Mouse (Mus musculus) 3T3-L1 (cell line): Measurements from ENCODE around the gene Fam167b.

Source experiments
- DNase-seq: peaks from one replicate; pipeline ENCODE4 v3.0.0-alpha.2; 2015; ENCODE audit warnings: low read depth, low spot score

Gene Fam167b

DNA sequence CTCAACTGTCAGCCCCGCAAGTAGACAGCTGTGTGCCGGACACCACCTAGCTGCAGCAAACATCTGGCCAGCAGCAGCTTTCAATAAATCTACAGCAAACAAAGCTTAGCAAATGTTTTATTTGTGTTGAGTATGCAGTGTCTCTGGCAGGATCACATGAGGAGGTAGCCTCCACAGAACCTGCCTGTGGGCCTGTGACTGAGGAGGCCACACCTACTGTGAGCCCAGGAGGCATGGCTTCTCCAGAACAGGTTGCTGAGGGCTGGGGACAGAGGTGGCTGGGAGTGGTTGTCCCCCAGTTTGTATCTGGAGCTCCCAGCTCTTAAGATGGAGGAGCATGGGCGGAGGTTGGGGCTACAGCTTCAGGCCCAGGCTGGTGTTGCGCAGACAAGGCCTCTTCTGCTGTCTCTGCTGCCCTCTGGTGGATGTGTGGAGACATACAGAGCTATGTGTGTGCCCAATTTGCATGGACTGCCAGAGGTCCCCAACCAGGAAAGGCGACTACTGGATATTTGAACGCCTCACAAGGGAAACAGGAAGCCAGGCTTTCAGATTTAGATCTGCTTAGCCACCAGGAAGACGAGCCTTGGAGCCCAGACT is 30.2 kb upstream of the Fam167b start:
- peak; percentile 91 for DNase-seq

DNA sequence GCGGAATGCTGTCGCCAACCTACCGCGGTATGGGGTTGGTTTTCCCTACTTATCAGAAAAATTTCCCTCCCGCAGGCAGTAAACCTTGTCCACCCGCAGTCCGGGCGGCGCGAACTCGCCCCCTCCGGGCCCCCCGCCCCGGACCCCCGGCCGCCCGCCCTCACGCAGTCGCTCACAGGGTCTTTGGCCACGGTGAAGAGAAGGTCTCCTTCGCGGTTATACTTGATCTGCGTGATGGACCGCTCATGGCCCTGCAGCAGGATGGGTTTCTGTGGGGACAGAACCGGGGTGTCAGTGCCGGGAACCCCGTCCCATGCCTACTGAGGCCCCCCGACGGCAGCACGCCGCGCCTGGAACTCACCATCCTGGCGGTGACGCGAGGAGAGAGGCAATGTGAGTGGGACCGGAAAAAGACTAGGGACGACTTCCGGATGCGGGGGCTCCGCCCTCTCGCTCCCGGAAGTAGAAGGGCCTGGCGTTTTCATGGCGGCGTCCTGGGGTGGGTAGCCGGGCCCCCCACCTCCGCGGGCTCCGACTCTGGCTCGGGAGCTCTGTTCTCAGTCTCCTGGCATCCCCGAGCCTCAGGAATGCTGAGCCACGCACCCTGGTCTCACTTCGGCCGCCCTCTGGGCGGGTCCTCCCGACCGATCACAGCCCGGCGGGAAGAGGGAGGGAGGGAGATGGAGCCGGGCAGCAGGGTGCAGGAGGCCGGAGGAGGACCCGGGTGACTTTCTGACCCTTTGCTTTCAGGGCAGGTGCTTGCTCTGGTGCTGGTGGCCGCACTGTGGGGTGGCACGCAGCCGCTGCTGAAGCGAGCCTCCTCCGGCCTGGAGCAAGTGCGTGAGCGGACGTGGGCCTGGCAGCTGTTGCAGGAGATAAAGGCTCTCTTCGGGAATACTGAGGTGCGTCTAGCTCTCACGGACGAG is 22.1 kb upstream of the Fam167b start, which contains the start of the genes Eif3i and Tmem234:
TSS of gene Eif3i (minus strand) at position 416 of the 926 bp plus-strand sequence.
TSS of gene Tmem234 (plus strand) at position 436 of the 926 bp plus-strand sequence.
- peak; percentile 82 for DNase-seq

DNA sequence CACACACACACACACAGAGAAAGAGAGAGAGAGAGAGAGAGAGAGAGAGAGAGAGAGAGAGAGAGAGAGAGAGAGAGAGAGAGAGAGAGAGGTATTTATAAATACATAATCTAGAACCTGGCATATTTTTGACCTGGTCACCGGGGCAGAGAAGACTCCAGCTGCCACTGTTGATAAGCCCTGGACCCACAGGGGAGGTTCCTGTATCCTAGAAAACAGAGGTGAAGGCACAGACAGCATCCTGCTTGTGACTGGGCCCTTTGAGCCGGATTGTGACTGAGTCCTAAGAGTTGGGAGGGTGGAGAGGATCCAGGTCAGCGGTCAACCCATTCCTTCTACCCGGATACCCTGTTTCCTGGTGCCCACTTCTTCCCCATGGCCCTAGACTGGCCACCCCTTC is 10.5 kb upstream of the Fam167b start:
- no peak for DNase-seq

DNA sequence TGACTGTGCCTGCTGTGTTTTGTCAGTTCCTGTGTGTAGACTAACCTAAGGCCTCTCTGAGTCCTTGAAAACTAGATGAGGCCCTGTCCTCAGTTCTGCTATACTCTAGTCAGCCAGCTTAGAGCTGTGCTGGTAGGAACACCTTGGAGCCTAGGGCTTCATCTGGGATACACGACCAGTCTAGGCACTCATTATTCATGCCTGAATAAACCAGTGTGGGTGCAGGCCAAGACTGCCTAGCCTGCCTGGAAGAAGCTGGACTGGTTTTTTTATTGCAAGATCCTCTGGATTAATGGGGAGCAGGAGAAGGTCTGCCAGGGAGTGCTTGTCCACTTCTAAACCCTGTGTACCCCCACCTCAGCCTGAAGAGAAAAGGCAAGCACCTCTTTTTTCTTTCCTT is 8.6 kb upstream of the Fam167b start:
- DNase-seq, result no peak

DNA sequence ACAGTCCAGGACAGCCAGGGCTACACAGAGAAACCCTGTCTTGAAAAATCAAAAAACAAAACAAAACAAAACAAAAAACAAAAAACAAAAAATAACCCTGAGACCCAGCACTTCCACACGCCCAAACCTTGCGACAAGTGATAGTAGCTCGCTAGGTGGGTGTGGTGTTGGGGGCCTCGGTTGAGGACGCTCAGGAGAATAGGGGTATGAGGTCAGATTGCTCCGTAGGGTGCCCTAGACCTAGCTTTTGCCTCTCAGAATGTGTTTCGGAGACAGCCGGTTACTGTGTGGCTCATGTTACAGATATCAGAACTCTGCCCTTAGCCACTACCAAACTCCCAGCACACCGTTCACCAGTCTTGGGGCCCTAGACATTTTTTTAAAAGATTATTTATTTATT is 7.4 kb upstream of the Fam167b start:
- DNase-seq, result no peak

DNA sequence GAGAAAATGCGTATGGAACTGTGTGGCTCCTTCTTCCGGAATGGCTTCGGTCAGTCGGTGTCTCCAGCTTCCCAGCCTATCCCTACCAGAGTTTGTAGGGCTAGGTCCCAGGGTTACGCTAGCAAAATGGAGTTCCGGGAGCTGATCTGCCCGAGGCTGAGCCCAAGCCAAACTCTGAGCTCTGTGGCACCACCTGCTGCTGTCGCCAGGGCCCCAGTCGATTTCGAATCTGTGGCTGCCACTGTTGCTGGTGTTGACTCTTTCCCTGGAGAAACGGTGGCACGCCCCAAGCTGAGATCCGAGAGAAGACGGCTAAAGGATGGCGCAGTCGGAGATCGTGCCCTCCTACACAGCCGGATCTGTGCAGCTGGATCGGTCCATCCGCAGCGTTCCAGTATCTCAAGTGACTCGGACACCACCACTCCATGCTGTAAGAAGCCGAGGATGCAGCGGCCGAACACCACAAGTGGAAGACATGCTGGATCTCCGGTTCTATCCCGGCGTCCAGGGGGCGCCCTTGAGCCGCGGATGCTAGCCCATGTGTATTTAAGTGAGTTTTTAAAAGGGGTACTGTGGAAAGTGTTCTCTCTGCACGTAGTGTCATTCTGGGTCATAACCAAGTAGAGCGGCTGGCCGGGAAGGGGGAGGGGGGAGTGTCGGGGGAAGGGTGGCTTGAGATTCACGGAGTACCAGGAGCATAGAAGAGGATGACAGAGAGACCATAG is 6.7 kb upstream of the Fam167b start:
- peak; percentile 47 for DNase-seq

DNA sequence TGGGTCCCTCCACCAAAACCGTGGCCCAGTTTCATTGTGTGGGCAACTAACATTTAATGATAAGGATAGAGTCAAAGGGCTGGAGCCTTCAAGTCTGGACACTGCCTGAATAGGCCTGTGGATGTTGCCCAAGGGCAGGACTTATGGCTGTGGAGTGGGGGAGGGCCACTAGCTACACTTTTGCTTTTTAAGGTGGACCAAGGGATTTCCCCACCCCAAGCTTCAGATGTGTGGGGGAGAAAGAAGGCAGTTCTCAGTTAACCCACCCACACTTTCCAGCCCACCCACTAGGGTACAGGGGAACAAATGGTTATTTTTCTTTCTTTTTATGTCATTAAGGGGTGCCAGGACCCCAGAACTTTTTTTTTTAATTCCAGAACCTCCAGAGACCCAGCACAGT is 6.0 kb upstream of the Fam167b start:
- no peak for DNase-seq

DNA sequence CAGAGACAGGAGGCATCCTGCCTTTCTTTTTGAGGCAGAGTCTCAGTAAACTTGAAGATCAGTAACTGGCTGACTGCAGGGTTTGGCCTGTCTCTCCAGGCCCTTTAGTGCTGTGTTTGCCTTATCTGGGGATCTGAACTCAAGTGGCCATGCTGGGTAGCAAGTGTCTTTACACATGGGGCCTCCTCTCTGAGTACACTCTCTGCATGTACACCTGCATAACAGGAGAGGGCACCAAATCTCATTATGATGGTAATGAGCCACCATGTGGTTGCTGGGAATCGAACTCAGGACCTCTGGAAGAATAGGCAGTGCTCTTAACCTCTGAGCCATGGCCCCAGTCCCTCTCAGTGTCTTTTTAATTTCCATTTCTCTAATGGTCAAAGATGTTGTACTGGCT is 3.9 kb upstream of the Fam167b start:
- no peak for DNase-seq

DNA sequence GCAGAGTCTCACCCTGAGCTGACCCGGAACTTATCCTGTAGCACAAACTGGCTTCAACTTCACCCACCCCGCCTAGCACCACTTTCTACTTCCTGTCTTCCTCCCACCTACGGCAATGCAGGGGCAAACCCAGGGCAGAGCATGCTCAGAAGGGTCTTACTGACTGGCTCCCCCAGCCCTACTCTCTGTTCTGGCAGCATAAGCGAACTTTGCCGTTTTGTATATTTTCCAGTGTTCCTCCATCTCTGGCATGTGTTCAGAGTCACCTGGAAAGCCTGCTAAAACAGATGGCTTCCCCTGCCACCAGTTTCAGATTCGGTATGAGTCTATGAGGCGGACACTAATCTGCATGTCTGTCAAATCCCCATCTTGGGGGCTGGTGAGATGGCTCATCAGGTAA is 2.0 kb upstream of the Fam167b start:
- DNase-seq, result no peak

DNA sequence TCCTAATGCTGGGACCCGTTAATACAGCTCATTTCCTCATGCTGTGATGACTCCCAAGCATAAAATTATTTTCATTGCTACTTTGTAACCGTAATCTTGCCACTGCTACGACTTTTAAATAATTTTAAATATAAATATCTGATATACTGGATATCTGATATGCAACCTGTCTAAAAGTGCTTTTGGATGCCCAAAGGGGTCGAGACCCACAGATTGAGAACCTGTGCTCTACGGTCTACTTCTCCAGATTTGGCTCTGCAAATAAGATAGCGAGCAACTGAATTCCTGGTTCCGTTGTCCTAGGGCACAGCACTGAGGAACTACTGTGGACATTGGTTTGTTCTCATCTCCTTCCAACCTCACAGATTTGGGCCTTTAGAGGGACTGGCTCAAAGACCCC is 661 bp downstream of the Fam167b start:
- no peak for DNase-seq

DNA sequence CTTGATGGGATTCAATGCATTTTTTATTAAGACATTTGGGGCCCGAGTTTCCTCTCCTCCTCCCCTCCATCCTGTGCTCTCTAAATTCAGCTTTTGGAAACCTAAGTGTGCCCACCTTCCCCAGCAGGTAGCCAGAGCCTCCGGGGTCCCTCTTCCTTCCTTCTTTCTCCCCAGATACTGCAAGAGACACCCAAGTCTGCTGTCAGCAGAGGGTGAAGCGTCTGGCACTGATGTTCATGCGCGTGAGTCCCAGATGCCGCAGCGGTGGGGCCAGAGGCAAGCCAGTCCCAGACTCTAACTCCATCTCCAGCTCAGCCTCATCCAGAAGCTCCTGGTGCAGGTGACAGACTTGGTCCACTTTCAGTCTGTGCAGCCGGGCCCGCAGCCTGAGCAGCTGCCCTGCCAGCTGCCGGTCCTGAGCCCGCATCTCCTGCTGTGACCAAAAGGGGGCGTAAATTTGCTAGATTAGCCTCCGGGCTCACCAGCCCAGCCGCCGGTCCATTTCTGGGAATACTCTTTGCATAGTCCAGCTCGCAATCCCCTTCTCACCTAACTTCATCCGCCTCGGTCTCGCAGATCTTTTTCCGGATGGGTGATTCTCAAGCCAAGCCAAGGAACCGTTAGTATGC is 1.4 kb downstream of the Fam167b start:
- DNase-seq, result peak; percentile 36

DNA sequence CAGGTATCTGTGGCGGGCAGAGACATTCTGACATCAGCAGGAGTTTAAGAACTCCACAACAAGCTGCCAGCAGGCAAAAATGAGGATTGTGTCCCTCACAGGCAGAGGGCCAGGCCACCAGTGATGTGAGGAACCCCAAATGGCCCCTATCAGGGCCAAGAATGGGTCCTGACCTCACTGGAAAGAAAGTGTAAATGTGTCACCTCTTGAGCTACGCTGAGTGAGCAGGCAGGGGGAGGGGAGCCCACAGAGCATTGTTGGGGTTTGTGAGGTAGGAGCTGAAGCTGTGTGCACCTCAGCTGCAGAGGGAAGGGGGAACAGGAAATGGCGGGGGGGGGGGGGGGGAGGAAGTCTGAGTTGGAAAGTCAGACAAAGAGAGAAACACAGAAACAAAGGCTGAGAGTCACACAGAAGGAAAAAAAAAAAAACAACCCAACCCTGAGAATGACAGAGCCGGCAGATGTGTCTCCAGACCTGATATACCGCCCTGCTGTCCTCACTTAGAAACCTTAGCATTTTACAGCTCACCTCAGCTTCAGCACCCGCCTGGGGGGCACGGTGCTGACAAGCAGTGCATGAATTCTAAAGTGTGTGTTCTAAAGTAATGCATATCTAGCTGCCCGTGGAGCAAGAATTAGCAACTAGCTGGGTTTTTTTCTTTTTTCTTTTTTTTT is 3.0 kb downstream of the Fam167b start:
- no peak for DNase-seq

DNA sequence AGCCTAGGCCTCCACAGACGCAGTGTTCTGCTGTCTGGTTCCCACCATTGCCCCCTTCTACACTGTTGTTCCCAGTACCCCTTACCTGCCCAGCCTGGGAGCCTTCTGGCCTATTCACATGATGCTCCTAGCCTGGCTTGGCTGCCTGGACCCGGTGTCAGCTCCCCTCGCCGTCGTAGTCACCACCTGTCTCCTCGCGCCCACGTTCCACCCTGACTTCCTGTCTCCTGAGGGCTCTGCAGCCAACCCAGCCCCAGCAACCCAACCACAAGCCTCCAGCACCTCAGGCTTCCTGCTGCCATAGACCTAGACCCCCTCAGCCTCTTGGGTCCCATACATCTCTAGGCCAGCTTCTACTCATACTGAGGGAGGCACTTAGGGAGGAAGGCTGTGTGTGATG is 4.9 kb downstream of the Fam167b start, which contains the start of gene Lck:
TSS of gene Lck (minus strand) at position 212 of the 400 bp plus-strand sequence.
- no peak for DNase-seq

DNA sequence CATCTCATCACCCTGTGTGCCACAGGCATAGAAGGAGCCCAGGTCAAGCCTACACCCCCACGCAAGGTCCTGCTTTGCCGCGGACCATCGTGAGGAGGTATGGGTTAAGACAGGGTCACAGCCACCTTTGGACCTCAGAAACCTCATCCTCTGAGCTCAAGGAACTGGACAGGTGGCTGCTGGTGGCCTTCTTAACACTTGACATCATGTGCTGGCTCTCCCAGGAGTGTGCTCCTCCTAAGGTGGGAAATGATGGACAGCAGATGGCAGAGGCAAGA is 5.3 kb downstream of the Fam167b start:
- no peak for DNase-seq

DNA sequence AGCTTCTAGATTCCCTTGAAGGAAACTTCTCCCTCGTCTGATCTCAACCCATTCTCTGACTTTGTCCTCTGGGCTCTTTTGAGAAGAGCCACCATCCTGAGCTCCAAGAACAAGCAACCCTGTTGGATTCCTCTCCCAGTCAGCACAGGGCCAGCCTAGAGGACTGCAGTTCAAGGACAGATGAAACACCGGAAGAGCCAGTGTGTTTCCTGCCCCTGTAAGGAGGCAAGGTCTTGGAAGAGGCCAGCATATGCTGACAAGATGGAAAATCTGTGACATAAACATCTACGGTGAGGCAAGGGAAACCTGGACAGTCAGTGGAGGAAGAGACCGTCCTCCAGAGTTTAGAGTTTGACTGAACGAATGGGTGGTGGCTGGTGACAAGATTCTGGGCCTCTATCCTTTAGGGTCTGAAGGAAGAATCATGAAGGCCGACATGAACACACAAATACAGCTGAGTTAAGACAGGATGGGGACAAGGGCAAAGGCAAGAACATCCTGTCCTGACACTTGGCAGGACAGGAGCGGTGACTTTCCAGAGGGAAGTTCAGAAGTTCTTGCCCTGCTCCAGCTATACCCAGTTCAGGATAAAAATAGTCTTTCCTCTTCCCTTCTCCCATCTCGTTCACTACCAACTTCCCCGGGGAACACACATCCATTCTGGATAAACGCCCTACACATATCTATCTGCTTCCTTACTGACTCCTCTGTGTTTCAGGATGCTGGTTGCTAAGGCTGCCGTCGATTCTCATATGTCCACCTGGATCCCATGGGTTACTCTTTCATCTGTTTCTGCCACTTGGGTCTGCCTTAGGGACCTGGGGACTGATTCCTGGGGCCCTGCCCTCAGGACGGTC is 5.9 kb downstream of the Fam167b start:
- DNase-seq, result no peak

DNA sequence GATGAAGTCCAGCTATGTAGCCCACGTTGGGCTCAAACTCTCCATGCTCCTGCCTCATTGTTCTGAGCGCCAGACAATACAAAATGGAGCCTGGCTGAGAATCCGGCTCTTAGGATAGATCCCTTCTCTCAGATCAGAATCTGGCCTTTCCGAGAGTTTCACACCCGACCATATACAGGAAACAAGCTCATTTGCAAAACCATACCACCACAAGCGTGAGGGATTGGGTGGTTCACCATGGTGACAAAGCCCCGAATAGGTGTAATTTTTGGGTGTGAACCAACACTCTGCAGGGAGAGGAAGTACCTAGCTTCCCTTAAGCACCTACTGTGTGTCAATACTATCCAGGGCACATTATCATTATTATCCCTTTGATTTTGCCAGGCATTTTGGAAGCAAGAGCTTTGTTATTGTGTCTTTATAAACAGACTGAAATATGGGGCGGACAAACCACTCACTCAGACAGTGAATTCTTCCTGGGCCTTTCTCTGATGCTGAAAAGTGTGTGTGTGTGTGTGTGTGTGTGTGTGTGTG is 6.7 kb downstream of the Fam167b start:
- DNase-seq, result no peak

DNA sequence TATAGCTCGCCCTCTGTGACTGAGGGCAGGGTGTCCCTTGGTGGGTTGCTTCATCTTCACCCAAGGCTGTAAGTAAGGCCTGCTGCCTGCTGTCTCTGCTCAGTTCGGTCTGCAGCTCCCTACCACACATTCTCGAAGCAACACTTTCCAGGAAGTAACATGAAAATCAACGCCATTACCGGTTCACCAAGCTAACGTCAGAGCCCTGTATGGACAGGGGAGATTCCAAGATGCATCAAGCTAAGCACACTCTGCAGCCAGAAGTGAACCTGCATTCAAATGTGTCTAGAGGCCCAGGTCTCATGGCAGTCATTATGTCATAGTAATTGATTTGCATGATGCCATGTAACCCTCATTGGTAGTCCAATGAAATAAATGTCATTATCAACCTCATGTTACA is 8.3 kb downstream of the Fam167b start:
- DNase-seq, result no peak

DNA sequence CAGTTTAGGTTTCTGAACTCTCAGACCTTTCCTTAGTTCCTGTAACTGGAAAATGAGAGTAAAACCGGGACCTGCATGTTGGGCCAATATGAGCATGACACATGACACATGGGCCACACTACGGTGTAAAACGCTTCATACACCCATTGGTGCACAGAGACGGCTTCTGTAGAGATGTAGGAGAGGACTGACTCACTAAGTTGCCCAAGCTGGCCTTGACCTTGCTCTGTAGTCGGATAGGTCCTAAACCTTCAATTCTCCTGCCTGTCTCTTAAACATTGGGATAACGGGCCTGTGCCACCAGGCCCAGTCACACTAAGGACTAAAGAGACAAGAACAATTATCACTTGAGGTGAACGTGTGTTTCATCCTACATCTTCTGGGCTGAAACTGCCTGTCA is 10.0 kb downstream of the Fam167b start:
- DNase-seq, result no peak

DNA sequence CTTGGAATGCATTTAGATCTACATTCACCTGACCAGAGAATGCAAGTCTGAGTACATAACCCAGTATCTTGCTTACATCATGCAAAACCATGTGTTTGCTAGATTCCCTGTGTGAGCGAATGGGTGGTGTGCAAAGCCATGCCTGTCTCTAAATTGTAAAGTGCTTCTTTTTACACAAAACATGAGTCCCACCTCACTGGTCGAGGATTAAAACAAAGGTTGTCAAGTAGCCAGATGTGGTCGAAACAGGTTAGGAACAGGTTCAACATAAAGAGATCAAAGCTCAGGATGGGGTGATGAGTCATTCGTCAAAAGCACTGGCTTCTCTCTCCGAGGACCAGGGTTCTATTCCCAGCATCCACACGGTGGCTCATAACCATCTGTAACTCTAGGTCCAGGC is 13.2 kb downstream of the Fam167b start:
- DNase-seq, result no peak

DNA sequence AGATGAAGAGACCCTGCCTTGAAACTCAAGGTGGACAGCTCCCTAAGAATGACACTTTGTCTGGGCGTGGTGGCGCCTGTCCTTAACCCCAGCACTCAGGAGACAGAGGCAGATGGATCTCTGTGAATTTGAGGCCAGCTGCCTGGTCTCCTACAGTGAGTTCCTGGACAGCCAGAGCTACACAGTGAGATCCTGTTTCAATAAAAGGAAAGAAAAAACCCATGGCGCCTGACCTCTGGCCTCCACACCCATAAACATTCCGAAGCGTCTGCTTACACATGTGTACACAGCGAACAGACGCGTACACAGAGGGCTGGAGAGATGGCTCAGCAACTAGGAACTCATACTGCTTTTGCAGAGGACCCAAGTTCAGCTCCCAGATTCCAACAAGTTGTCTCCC is 14.6 kb downstream of the Fam167b start:
- DNase-seq, result peak; percentile 35
